Mouse (Mus musculus) fibroblast of lung, adult 2 months (primary cell): ENCODE measurements around the gene Hmcn2.

Experiments
- DNase-seq: peaks from one replicate; pipeline ENCODE4 v3.0.0-alpha.2; 2011; ENCODE audit warnings: low read depth

Hmcn2 gene

DNA sequence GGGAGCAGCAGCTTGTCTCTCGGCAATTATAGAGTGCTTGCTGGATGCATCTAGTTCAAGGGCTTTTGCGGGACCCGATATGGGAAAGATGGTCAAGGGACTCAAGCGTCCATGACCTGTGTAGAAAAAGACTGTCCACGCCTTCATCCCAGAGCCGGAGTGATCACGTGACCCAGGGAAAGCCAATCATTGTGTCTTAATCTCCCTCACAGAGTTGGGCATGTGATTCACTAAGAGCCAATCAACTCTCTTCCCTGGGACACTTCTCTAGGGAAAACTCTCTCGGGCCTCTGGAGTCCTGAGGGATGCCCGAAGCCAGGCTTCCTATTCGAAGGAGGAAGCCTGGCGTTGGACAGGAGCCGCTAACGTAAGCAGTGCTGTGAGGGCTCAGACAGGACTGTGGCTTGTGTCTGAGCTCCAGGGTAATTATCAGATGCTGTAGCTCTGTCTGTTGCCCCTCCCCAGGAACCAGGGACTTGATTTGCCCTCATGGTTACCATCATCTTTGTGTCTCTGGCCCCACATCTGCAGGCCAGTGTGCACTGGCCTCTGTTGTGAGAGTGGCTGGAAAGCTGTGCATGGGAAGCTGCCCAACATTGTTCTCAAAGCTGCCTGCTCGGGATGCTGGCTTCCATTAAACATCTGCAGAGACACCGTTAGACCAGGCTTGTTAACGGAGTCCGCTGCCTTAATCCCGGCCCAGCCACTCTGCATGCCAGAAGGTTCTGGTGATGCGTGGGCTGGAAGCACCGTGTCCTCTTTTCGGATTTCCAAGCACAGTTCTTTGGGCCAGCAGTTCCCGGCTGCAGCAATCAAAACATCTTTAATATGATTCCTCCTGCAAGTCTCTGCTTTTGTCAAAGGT is 9.2 kb upstream of the Hmcn2 start:
- DNase-seq: no peak

DNA sequence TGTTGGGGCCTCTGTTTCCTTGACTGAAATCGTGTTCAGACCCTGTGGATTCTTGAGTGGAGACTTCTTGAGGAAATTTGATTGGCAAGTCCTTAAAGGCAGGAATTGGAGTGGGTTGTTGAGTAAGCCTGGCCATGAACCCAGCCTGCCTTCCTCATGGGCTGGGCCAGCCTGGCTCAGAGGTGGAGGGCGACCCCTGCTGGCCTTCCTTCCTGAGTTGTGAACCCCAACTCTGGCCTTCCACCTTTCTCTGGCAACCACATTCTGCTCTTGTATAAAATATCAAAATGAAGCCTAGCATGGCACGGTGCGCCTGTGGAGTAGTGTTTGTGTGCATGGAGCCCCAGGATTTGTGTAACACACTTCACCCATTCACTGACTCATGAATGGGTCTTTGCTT is 8.5 kb upstream of the Hmcn2 start:
- no peak for DNase-seq

DNA sequence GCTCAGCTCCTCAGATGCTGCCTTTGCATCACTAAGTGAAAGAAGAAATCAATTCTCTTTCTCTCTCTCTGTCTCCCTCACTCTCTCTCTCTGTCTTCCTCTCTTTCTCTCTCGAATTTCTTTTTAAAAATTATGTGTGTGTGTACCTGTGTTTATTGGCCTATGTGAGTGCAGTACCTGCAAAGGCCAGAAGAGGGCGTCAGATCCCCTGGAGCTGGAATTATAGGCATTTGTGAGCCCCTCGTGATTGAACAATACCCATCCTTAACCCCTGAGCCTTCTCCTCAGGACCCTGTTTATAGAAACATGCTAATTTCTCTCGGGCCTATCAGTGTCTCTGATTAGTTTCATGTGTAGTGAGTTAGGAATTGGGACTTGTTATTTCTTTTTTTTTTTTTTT is 6.0 kb upstream of the Hmcn2 start:
- DNase-seq: no peak

DNA sequence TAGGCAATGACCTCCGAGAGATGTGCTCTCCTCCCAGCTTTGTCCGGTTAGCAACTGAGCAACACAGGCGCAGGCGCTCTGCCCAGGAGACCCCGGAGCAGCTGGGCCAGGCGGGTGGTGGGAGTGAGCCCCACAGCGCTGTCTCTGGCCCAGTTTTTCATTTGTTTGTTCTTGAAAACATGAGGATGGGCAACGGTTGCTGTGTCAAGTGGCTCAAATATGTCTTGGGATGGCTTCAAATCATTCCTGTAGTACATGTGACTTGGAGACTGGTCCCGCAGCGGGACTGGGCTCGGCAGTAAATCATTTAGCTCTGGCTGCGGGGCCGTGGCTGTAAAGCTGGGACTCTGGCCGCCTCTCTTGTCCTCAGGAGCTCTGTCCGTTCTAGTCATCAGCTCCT is 4.7 kb upstream of the Hmcn2 start:
- no peak for DNase-seq

DNA sequence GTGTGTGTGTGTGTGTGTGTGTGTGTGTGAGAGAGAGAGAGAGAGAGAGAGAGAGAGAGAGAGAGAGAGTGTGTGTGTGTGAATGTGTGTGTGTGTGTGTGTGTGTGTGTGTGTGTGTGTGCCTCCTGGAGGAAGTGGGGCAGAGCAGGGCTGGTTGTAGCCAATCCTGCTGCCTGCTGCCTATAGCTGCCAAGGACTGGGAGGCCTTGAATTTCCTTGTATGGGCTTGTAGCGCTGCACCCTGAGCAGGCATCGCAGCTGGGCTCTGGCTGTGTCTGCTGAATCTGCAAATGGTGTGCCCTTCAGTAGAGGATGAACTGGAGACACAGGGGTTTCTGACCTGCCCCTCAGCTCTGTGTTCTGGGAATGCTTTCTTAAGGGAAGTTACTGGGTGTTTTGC is 3.9 kb downstream of the Hmcn2 start:
- no peak for DNase-seq

DNA sequence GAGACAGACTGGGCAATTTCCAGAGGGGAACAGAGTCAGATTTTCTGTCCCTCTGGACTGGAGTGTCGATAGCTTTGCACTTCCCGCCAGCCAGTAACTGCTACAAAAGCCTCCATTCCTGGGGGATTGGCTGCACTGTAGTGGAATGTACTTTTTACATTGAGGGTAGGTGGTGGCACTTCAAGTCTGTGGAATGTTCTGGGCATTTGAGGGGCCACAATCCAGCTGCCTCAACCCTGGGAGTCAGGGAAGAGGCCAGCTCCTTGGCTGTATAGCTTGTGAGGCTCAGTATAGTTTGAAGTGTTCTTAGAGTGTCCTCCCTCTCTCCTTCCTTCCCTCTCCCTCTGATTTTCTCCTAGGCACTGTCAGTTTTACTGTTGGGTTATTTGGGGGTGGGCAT is 5.0 kb downstream of the Hmcn2 start:
- no peak for DNase-seq

DNA sequence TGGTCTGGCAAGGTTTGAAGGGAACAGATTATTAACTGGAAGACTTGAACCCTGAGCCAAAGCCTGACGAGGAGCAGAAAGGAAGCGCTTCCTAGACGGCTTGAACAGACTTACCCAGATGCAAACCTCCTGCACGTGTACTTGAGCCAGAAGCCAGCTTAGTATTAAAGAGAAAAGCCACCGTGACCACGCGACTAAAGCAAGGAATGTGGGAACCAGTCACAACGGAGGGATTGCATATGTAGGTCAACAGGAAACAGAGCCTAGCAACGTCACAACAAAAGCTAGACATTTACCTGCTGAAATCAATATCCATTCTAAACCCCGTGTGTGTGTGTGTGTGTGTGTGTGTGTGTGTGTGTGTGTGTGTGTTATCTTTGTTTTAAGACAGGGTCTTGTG is 13.0 kb downstream of the Hmcn2 start:
- DNase-seq: no peak

DNA sequence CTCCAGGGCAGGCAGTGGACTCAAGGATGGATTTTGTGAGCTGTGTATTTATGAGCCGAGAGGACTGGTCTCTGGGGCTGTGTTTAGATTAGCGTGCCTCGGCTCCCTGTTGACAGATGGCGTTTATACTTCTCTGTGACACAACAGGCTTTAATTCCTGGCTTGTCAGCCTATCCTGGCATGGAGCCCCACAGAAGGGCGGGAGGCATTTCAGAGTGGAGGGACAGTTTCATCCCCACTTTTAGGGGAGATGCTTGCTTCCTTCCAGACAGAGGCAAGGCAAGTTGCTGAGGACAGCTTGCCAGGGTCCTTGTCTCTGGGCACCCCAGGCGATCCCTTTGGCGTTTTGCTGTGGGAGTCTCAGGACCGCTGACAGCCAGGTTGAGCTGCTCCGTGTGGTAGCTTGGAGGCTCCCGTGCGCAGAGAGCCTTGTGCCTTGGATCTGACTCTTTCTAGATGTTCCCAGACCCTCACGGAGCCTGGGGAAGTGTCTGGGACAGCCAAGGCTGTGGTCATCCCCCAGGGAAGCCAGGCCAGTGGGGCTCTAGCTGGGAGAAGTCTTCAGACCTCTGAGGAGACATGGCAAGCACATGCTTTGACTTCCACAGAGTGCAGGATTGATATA is 23.6 kb downstream of the Hmcn2 start:
- DNase-seq: no peak

DNA sequence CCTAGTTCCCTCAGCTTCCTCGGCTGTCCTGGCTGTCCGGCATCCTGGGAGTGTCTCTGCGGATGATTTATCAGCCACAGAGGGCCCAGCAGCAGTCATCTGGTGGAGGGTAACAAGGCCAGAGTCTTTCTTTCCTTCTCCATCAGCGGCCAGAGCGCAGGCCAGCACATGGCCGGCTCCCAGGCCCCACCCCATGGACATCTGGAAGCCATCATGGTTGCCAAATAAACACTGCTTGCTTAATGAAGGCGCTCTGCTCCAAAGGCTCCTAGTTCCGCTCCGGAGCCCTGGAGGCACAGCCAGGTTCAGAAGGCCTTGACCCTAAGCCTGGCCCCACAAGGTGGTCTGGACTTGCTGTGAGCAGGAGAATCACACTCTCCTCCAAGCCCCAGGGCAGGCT is 25.6 kb downstream of the Hmcn2 start:
- DNase-seq: peak; percentile 40

DNA sequence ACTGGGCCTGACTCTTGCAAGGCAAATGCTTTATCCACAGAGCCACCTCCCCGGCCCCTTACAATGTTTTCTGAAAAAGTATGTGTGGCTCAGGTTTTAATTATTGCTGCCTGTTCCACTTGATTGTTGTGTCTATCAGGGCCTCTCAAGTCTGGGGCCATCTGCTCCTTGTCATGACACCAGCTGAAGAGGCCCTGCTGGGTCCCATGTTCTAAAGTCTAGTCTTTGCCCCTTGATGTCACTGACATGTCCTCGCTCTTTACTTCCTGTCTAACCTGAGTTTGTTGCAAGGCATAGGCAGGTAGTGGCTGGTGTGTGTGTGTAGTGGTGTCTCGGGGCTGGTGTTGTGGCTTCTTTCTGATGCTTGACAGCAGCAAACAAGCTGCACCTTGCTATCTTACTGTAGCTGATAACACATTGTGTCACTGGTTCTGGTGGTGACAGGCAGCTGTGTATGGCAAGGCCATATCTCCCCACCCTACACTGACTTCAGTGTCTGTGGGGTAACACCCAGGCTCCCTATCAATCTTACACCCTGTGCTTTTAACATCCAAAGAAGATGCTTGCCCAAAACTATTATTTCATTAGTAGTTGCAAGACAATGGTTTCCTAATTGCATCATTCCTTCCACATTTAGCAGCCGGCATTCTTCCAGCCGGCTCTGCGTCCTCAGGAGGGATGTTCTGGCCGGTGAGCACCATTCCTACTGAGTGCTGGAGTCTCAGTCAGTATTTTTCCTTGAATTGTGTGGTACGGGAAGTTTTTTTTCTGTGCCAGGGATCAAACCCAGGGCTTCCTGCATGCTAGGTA is 27.7 kb downstream of the Hmcn2 start:
- DNase-seq: no peak

DNA sequence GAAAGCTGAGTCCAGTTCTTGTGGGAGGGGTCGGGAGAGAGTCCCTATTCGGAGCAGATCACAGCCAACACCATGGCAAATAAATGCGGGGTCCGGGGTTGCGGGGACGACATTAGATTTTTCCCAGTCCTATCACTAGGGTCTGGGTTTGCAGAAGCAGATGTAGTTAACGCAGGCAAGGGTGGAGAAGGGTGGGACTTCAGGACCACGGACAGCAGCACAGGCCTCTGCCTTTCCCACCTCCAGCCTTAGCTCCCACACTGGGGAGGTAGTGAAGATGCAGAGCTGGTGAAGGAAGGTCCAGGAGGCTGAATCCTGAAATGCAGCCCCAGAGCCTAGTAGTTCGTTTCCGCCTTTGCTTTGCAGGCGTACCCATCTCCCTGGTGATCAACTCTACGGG is 31.9 kb downstream of the Hmcn2 start:
- no peak for DNase-seq

DNA sequence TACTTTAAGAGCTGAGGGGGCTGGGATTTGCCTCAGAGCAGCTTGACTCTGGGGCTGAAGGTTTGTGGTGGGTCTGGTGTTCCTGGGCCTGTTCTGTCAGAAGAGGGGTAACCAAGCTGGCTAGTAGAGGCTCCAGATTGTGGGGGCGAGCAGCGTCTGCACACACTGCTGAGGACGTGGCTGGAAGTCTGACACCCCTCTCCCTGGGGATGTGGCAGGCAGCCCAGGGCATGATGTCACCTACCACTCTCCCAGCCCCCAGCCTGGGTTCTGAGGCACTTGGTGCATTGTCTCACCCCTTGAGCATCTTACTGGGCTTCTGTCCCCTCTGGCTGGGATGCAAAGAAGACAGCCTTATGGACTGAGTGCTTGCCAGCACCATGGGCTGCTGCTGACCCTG is 34.2 kb downstream of the Hmcn2 start:
- no peak for DNase-seq

DNA sequence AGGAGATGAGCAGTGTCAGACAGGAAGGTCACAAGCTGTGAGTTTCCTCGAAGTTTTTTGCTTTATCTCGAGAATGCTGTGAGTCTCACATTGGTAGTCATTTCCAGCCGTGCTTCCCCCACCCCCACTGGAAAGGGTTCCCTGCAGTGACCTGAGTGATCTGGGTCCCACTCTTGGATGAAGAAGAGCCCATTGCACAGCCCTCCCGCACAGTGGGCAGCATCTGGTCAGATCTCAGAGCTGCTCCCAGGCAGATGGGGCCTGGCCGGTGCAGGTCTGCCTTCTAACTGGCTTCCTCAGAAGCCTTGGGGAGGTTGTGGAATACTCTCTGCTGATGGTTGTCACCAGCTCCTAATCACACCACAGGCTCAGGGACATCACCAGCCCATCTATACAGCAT is 34.6 kb downstream of the Hmcn2 start:
- DNase-seq: no peak

DNA sequence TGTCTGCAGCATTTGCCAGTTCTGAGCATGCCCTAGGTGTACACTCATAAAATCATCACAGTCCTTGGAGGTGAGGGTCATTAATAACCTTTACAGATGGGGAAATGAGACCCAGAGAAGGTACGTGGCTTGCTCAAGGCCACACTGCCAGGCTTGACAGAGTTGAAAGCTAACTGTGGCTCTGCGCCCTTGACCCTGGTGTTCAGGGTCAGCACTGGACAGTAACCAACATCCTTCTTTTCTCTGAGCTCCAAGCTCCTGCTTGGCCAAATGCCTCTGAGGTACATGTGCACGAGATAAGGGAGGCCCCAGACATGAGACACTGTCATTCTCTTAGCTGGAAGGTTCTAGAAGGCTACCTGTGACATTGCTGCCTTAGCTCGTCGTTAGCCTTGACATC is 42.6 kb downstream of the Hmcn2 start:
- no peak for DNase-seq

DNA sequence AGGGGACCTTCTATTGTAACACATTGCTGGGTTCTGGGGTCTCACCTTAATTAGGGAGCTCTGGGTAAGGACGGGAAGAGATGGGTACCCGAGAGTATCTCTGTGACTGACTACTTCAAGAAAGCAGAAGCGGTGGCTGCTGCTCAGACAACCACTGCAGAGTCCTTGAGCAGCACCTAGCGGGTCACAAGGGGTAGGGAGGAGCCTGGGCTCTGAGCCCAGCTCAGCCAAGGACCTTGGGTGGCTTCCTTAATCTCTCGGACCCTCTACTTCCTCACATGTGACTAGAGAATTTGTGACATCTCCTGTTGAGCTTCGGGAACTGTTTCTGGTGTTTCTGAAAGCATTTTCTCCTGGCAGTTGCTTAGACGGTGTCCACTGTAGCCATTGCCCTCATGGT is 45.1 kb downstream of the Hmcn2 start:
- no peak for DNase-seq

DNA sequence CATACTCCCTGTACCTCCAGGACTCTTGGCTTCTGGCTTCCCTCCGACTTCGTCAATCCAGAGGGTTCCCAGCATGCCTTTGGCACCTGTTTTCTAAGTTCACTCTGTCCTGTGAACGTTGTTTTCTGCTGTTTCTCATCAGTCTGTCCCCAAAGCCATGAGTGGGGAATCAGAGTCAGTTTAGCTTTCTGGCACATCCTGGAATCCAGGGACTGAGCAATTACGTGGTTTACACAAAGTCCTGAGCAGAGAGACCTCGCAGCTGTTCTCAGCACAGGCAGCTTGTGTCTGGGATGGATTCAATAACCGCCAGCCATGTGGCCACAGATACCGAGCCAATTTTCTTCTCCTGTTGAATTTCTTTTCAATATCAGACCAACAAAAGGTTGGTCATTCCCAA is 53.0 kb downstream of the Hmcn2 start:
- DNase-seq: no peak

DNA sequence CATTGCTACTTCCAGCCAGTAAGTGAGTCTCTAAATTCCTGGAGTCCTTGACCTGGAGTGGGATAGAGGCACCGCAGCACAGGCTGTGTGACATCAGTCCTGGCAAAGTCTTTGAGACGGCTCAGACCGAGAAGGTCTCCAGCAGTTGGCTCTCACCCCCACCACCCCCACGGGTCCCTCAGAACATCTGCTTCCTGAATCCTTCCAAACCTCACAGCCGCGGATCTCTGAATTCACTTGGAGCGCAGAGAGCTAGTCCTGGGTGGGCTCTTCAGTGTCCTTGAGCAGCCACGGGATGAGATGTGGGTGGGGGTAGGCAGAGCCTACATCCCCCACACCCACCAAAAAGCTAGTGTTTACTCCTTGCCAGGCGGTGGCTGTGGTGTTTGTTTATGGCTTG is 57.2 kb downstream of the Hmcn2 start:
- no peak for DNase-seq

DNA sequence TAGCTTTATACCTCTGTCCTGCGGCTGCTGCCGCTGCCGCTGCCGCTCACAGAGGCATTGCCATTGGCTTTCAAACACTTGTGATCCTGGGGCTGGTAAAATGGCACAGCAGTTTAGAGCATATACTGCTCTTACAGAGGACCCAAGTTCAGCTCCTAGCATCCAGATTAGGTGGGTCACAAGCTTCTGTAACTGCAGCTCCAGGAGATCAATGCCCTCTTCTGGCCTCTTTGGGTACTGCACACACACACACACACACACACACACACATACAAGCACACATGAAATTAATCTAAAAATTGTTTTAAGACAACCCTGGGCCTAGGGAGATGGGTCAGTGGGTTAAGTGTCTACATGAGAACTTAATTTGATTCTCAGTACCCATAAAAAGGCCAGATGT is 58.0 kb downstream of the Hmcn2 start:
- no peak for DNase-seq

DNA sequence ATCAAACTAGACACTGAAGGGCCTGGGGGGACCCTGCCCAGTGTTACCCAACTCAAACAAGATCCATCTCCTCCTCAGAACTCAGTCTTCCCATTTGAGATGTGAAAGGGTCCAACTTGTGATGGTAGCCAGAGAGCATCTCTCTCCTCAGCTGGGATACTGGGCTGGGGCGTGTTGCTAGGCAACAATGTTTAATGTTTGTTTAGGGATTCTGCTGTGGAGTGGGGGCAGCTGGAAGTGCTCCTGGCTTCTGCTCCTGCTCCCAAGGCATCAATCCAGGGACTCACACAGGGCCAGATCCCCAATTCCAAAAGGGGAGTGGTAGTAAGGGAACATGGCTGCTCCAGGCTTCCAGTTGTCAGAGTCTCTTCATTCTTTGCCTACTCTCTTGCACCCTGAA is 60.2 kb downstream of the Hmcn2 start:
- no peak for DNase-seq

DNA sequence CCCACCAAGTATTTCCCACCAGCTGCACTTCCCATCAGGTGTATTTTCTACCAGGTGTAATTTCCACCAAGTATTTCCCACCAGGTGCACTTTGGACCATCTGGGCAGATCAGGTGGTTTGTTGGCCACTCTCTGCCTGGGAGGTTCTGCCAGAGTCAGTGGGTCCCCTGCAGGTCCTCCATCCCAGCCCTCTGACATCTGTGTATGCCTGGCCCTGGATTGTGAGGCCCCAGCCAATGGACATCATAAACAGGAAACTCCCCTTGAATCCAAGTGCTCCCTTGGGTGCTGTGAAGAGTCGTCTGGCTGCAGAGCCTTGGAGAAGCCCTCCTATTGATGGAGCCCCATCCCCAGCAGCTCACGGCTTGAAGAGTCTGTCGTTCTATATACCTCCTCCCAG is 61.8 kb downstream of the Hmcn2 start:
- DNase-seq: no peak

DNA sequence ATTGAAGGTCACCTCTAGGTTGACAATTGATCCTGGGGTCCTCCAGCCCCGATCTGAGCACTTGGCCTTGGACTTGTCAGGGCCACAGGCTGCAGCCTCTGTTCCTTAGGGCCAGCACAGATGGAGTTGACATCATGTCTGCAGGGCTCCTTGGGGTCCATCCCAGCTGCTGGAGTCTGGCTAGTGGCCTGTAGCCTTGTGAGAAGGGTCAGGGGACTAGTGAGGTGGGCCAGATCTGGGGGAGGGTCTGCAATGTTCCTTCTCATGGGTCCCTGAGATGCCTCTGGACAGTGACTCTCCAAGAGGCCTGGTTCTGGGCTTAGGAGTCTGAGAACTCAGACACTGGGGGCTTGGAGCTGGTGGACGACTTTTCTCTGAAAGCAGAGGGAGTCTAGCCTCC is 63.3 kb downstream of the Hmcn2 start:
- DNase-seq: no peak

DNA sequence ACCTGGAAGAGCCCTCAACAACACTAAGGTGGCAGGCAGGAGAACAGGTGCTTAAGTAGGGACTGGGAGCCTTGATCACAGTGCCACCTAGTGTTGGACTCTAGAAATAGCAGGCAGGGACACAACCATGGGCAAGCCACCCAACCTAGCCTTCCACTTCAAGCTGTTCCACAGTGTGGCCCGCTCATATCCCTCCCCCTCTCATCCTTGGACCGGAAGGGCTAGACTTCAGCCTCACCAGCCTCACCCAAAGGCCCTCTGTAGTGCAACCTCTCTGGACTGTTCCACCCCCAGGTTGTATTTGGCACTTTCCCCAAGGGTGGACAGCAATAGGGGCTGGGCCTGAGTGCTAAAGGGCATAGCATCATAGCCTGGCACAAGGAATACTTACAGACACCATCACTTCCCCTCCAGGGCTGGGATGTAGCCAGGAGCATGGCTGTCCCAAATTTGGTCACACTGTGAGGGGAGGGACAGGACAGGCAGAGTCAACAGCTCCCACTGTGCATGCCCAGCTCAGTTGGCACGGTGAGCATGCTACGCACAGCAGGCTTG is 67.2 kb downstream of the Hmcn2 start:
- peak; percentile 16 for DNase-seq

DNA sequence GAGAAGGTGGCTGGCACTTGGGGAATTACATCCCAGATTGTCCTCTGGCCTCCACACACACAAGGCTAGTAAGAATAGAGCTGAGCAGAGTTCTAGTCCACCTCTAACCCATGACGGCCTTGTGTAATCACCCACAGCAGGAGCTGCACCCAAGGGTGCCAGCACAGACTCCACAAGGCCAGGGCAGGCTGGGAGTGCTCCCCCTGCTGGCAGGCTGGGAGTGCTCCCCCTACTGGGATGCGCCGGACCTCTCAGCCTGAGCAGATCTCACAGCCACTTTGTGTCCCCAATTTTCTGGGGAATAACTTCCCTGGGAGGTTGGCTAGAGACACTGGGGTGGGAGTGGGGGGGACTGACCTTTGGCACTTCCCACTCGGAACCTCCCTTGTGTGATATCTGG is 68.7 kb downstream of the Hmcn2 start:
- DNase-seq: no peak
